Mouse (Mus musculus) retina, adult 2 months (tissue): ENCODE data around the gene Hs1bp3.
A peak's percentile ranks its signal among the peaks of the same experiment; 100 is the strongest.

Experiments
- DNase-seq: peaks from one replicate; pipeline ENCODE4 v3.0.0-alpha.2; 2012; ENCODE audit warnings: low read depth, low spot score

Hs1bp3 gene

GRCm38 (mm10) chr12:8313270-8313771 is at the start of gene Hs1bp3:
Gene Hs1bp3 (plus strand): TSS chr12:8313432.
- DNase-seq, result peak; percentile 78

- no peak for DNase-seq
These were observed 46.9 kb upstream of the Hs1bp3 start for GRCm38 (mm10) chr12:8266311-8266710.

- no peak for DNase-seq
These were observed 43.6 kb upstream of the Hs1bp3 start for GRCm38 (mm10) chr12:8269627-8270026.

GRCm38 (mm10) chr12:8271405-8271804 is 41.8 kb upstream of the Hs1bp3 start:
- no peak for DNase-seq

DNA sequence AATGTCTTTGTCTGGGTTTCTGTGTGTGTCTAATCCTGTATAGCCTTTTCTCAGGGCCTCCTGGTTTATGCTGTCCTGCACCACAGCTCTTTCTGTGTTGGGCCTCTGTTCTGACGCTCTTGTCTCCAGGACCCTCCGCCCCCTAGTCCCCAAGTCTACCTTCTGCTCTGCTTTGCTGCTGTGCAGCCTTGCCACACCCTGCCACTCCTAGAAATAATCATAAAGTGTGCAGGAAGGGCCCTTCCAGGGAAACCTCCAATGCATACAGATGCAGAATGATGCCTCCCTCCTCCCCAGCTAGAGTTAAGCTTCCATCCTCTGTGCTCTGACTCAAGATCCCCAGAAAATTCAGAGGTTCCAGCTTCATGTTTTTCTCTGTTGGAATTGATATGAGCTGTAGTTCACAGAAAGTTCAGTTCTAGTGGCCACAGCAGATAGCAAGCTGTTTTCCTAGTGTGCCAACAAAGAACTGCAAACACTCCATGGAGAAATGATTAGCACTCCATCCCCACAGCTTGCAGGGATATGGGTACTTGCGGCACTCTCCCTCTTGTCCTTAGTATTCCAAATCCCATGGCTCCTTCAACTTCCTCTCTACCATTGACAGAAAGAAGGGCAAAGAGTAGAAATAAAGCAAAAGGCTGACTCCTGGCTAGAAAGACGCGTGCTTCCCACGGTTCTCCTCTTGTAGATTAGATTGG is 39.6 kb upstream of the Hs1bp3 start:
- no peak for DNase-seq

- DNase-seq, result no peak
These were observed 37.8 kb upstream of the Hs1bp3 start for GRCm38 (mm10) chr12:8275424-8275823.

GRCm38 (mm10) chr12:8281225-8282017 is 31.8 kb upstream of the Hs1bp3 start:
- no peak for DNase-seq

GRCm38 (mm10) chr12:8287970-8288369 is 25.3 kb upstream of the Hs1bp3 start:
- DNase-seq, result no peak

DNA sequence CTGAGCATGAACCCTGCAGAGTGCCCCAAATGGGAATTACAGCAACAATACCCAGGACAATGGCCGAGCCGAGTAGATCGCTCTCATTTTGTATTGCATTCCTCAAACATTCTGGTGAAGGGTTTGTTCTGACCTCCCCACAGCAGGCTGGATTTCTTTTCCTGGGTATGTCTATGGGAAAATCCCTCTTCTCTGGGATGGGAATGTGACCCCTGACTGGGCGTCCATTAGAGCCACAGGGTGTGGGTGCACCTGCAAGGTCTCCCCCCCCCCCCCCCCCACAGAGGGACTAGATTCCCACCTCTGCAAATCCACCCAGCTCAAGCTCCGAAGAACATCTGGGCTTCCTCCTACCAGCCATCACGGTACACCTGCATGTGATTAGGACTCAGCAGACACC is 24.1 kb upstream of the Hs1bp3 start:
- no peak for DNase-seq

- DNase-seq, result no peak
These were observed 23.7 kb upstream of the Hs1bp3 start for GRCm38 (mm10) chr12:8289499-8289898.

- DNase-seq, result peak; percentile 51
These were observed 21.9 kb upstream of the Hs1bp3 start for GRCm38 (mm10) chr12:8291157-8291853.

GRCm38 (mm10) chr12:8295307-8295913 is 17.8 kb upstream of the Hs1bp3 start:
- DNase-seq, result no peak

DNA sequence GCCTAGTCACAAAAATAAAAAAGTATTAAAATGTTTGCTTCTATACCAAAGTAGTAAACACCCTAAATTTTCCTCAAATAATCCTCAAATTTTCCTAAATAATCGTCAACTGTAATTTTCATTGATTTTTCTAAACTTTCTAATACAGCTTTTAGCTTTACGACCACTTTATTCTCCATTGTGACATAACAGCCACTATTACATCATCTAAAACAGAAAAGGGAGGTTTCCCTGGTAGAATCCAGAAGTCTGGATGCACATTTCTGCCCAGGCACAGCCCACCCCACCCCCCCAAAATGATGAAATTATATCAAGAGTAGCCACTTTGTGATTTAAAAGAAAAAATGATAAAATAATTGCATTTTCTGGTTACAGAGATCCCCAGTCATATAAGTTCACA is 17.1 kb upstream of the Hs1bp3 start:
- no peak for DNase-seq

DNA sequence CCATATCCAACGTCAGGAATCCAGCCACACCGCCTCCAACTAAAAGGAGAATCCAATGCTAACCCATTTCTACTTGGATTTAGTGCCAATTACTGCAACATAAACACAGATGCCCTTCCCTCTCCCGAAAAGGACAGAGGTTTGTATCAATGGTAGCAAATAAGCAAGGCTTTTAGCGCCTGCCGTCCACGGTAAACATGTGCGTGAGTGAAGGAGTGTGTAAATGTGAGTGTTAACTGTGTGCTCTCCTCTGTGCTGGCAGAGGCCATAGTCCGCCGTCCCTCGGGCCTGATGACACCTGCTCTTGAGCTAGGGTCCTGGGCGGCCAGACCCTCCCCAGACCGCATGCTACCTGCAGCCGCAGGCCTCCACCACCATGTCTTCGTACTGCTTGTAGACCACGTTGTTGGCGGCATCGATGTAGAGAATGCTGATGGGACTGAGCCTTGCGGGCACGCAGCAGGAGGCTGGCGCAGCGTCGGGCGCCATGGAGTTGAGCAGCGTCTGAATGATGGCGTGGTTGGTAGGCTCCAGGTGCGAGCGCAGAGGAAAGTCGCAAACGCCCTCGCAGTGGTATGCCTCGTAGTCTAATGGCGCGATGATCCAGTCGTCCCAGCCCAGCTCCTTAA is 15.5 kb upstream of the Hs1bp3 start:
- DNase-seq, result no peak

DNA sequence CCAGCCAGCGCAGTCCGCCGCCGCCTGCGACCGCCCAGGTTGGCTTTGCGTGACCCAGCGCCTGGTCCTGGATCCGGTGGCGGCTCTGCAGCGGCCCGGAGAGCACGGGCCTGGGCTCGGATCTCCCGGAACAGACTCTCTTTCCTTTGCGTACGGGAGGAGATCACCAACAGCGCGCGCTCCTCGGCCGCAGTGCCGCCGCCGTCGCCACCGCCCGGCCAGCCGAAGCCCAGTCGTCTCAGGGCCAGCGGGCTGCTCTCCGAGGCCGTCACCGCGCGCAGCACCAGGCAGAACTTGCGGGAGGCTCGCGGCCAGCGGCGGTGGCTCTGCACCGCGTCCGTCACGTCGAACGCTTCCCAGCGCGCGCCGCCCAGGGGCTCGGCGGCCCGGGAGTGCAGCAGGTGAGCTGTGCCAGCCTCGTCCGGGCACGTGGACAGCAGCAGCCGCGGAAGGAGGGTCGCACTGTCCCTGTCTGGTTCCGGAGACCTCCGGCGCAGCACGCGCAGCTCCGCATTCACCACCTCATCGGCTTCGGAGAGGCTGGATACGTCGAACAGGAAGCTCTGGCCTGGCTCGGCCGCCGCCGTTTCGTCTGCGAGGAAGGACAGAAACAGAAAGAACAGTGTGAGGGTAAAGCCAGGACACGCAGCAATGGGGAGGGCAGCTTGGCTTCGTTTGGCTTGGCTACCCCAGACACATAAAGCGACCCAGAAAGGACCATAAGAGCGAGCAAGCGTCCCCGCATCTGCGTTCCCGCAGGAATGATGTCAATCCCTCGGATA is 14.7 kb upstream of the Hs1bp3 start:
- no peak for DNase-seq

DNA sequence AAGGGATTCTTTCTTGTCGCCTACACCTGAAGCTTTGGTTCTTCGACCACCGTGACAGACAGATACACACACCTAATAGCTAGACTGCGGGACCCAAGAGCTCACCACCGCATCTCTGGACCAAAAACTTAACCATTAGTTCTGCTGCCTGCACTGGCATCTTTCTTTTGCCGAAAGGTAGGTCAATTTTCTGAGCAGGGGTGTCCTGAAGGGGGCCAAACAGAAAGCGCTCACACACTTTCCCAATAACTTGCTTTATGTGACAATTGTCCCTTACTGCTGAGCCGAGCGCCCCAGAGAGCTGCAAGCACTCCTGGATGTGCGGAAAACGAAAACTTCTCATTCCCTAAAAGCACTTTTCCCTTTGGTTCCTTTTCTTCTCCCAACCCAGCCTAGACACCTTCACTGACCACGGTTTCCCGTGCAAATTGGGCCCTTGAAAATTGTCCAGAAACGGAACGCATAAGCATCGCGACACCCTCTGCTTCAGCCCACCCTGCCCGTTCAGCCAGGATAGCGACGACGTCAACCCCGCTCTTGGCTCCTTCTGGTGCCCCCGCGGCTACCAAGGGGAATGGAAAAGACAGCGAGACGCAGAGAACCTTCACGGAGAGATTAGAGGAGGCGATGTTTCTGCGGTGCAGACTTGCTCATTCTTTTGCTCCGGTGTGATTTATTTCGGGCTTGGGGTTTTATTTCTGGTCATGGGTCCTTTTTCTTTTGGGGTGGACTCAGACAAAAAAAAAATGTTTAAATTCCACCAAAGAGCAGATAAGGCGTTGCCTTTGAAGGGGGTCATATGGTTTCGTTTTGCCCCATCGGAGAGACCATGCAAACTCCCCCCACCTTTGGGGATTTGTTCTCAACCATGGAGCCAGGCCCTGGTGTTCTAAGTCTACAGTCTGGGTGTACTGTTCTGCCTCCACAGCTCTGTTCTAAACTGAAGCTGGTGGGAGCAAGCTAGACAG is 13.8 kb upstream of the Hs1bp3 start:
- no peak for DNase-seq

DNA sequence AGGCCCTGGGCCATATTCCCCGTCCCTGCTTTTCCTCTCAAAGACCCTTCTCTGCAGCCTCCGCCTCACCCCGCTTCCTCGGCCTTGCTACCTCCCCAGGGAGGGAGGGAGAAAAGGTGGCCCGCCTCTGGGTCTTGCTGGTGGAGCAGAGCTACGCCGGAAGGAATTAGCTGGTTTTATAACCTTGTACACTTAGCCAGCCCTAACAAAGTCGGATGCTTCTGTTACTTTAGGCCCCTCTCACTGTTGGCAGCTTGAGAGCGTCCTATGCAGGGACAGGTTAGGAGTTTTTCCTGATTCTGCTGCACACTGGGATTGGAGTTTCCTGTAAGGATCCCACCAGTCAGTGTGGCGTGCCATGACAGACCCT is 13.1 kb upstream of the Hs1bp3 start:
- DNase-seq, result no peak

- DNase-seq, result no peak
These were observed 12.7 kb upstream of the Hs1bp3 start for GRCm38 (mm10) chr12:8300521-8300920.

DNA sequence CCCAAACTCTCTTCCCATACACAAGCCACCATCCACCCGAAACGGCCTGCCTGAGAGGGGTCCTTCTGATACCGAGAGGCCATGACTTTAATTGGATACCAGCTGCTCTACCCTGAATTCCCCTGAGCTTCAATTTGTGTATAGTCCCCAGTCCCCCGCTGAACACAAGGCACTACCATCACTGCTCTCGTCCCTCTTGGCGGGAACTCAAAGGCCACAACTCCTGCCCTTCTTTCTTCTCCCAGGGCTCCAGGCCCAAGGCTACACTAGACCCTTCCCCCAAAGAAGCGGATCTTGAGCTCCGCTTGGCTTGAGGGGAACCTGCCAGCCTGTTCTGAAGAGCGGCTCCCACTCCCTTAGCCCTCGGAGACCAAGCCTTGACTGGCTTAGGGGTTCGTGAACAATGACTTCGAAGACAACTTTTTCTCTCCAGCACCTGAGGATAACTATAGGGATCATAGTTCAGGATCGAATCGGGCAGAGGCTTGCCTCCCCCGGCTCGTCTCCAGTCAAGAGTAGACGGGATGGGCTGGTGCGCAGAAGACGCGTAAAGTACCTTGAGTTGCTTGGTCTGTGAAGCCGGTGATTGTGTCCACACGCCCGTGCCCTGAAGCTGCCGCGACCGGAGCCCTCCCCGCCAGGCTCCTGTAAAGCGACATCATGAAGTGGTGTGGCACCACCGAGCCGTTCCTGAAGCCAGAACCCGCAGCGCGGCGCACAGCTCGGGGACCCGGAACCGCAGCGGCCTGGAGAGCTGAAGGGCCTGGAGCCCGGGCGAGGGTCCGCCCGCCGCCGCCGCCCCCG is 12.0 kb upstream of the Hs1bp3 start:
- no peak for DNase-seq
